ENCODE assay signal across 30 mouse cellular contexts in genomic region chr2:130472908-130473510, GRCm38 (mm10). TPM values are rescaled to one million over a fixed set of nuclear protein-coding genes. Genes with fewer than 3 reads are reported as not detected.
DNase-seq lines count a peak whose midpoint lies in the region; ATAC-seq and TF ChIP-seq lines count a peak whose summit lies in the region.
"Had no signal": no experiment of that assay in that cellular context is flagged by ENCODE, and none has a peak within 500 bp of the region (broad histone marks: within the 10 kb centered on the region; RNA-seq: fewer than 3 reads in every experiment).

No protein-coding gene starts in this region.

- H3K36me3 ChIP-seq in liver, embryonic 14.5 days (replicated peaks; ENCODE audit: control insufficient read depth, insufficient read depth, low read depth), result no peaks in the 10 kb centered on the region
- H3K36me3 ChIP-seq in liver, embryonic 12.5 days, result peaks cover 5% of the 10 kb centered on the region
- H3K36me3 ChIP-seq in liver, embryonic 15.5 days (replicated peaks), result peaks cover 5% of the 10 kb centered on the region; the same call in 1 of the 2 replicates
- no peaks in the 10 kb centered on the region for H3K36me3 ChIP-seq in kidney, embryonic 14.5 days (ENCODE audit: control insufficient read depth, insufficient read depth, low read length)
- H3K36me3 ChIP-seq: embryonic facial prominence, embryonic 12.5 days; forebrain, embryonic 12.5 days; limb, embryonic 15.5 days; midbrain, embryonic 15.5 days; stomach, embryonic 15.5 days had no signal

- no peak for TF ChIP-seq POLR2A in bone marrow macrophage, adult 2 months (IDR thresholded peaks at IDR 0.05; ENCODE audit: borderline replicate concordance, low read depth, low read length)

- peaks cover 15 to 17% of the 10 kb centered on the region in 2 experiments for H3K4me1 ChIP-seq in liver, embryonic 14.5 days (replicated peaks; ENCODE audit: control insufficient read depth in 2 of 2, insufficient read depth in 2 of 2, low read length in 1 of 2)
- peaks cover 59% of the 10 kb centered on the region for H3K4me1 ChIP-seq in liver, embryonic 12.5 days
- peaks cover 49% of the 10 kb centered on the region for H3K4me1 ChIP-seq in bone marrow macrophage, adult 2 months (ENCODE audit: control insufficient read depth, insufficient read depth, low read length)
- H3K4me1 ChIP-seq in liver, embryonic 15.5 days (replicated peaks), result peaks cover 49% of the 10 kb centered on the region
- no peaks in the 10 kb centered on the region for H3K4me1 ChIP-seq in kidney, embryonic 14.5 days (ENCODE audit: control insufficient read depth, insufficient read depth, low read length)
- H3K4me1 ChIP-seq: embryonic facial prominence, embryonic 12.5 days; stomach, embryonic 15.5 days had no signal

- no peaks in the 10 kb centered on the region for H3K27me3 ChIP-seq in liver, embryonic 14.5 days (ENCODE audit: control insufficient read depth, insufficient read depth, low read length)
- no peaks in the 10 kb centered on the region for H3K27me3 ChIP-seq in liver, embryonic 12.5 days (replicated peaks)
- no peaks in the 10 kb centered on the region for H3K27me3 ChIP-seq in liver, embryonic 15.5 days
- H3K27me3 ChIP-seq in kidney, embryonic 14.5 days (ENCODE audit: control insufficient read depth, insufficient read depth, low read length), result no peaks in the 10 kb centered on the region
- H3K27me3 ChIP-seq: embryonic facial prominence, embryonic 12.5 days; forebrain, embryonic 12.5 days; kidney, embryonic 15.5 days; limb, embryonic 15.5 days; midbrain, embryonic 15.5 days; neural tube, embryonic 13.5 days; Patski; stomach, embryonic 15.5 days had no signal

- WGBS in liver, embryonic 14.5 days (ENCODE audit: insufficient replicate concordance), result 17% methylated on average over 8 of the region's 8 CpGs
- 33% methylated on average over 8 of the region's 8 CpGs for WGBS in liver, embryonic 12.5 days (ENCODE audit: insufficient replicate concordance)
- WGBS in liver, embryonic 15.5 days (ENCODE audit: insufficient replicate concordance), result 20% methylated on average over 8 of the region's 8 CpGs
- WGBS in kidney, embryonic 14.5 days, result 75% methylated on average over 8 of the region's 8 CpGs

- H3K9ac ChIP-seq in liver, embryonic 14.5 days (replicated peaks), result no peak overlapping the region
- H3K9ac ChIP-seq in liver, embryonic 12.5 days, result no peak overlapping the region
- H3K9ac ChIP-seq in liver, embryonic 15.5 days, result no peak overlapping the region
- no peak overlapping the region for H3K9ac ChIP-seq in kidney, embryonic 14.5 days (ENCODE audit: low read depth, low read length)
- H3K9ac ChIP-seq: embryonic facial prominence, embryonic 12.5 days; forebrain, embryonic 12.5 days; kidney, embryonic 15.5 days; limb, embryonic 15.5 days; lung, embryonic 14.5 days; midbrain, embryonic 15.5 days; neural tube, embryonic 13.5 days; stomach, embryonic 15.5 days had no signal

- no peak for ATAC-seq in liver, embryonic 14.5 days (ENCODE audit: insufficient read depth)
- no peak for ATAC-seq in liver, embryonic 12.5 days
- ATAC-seq in liver, embryonic 15.5 days (ENCODE audit: insufficient read depth), result no peak
- ATAC-seq in kidney, embryonic 14.5 days (ENCODE audit: low FRiP score, low TSS enrichment), result no peak
- ATAC-seq: hindbrain, embryonic 16.5 days; intestine, postnatal 0 days; midbrain, embryonic 15.5 days; Patski had no signal

- no peak overlapping the region for H3K4me3 ChIP-seq in liver, embryonic 14.5 days (ENCODE audit: insufficient read depth in 1 of 2, low read depth in 2 of 2, low read length in 2 of 2)
- H3K4me3 ChIP-seq in liver, embryonic 12.5 days, result no peak overlapping the region
- peak overlapping the region; percentile 49 for H3K4me3 ChIP-seq in bone marrow macrophage, adult 2 months (ENCODE audit: insufficient read depth, low read length)
- no peak overlapping the region for H3K4me3 ChIP-seq in liver, embryonic 15.5 days (replicated peaks)
- no peak overlapping the region for H3K4me3 ChIP-seq in kidney, embryonic 14.5 days (ENCODE audit: low read length)
- H3K4me3 ChIP-seq: embryonic facial prominence, embryonic 12.5 days; erythroblast, embryonic 14.5 days; forebrain, embryonic 12.5 days; hindbrain, embryonic 10.5 days; kidney, embryonic 15.5 days; limb, embryonic 15.5 days; midbrain, embryonic 15.5 days; myocyte; neural tube, embryonic 13.5 days; stomach, embryonic 15.5 days had no signal

- TF ChIP-seq EP300 in liver, embryonic 14.5 days (IDR thresholded peaks at IDR 0.05; ENCODE audit: low read depth), result no peak

- H3K27ac ChIP-seq in liver, embryonic 14.5 days, result no peak overlapping the region
- H3K27ac ChIP-seq in liver, embryonic 12.5 days, result no peak overlapping the region
- H3K27ac ChIP-seq in bone marrow macrophage, adult 2 months (ENCODE audit: insufficient read depth, low read depth, low read length), result peak overlapping the region; percentile 89
- H3K27ac ChIP-seq in liver, embryonic 15.5 days (replicated peaks), result no peak overlapping the region
- no peak overlapping the region for H3K27ac ChIP-seq in kidney, embryonic 14.5 days (ENCODE audit: low read depth, low read length)
- H3K27ac ChIP-seq: embryonic facial prominence, embryonic 12.5 days; forebrain, embryonic 12.5 days; hindbrain, embryonic 10.5 days; kidney, embryonic 15.5 days; limb, embryonic 15.5 days; midbrain, embryonic 15.5 days; neural tube, embryonic 13.5 days; stomach, embryonic 15.5 days had no signal

- DNase-seq in liver, embryonic 14.5 days (ENCODE audit: low read depth in 3 of 3, low spot score in 3 of 3), result no peak
- DNase-seq in cerebellum, adult 8-10 months, result no peak
- DNase-seq in embryo, embryonic 9.5 days (ENCODE audit: extremely low spot score), result no peak
- DNase-seq: adrenal gland, adult 8-10 months; cerebellum, adult 2 months; gastrocnemius, postnatal 25 days; kidney, postnatal 36 days; layer of hippocampus, adult 9-11 months; left cerebral cortex, postnatal 4 days; lung, embryonic 14.5 days; right cerebral cortex, adult 18-20 months; right cerebral cortex, postnatal 4 days; thymus, postnatal 4 days had no signal

- no peak for TF ChIP-seq CTCF in liver, embryonic 14.5 days (IDR thresholded peaks at IDR 0.05; ENCODE audit: low read depth)
- no peak for TF ChIP-seq CTCF in bone marrow macrophage, adult 2 months (IDR thresholded peaks at IDR 0.05; ENCODE audit: low read depth, low read length)

- H3K4me2 ChIP-seq in liver, embryonic 14.5 days (ENCODE audit: low read depth), result peak overlapping the region; percentile 6; the same call in 1 of the 2 replicates
- H3K4me2 ChIP-seq in liver, embryonic 12.5 days, result no peak overlapping the region; the same call in 1 of the 2 replicates
- 0 out of 2 replicates have a peak overlapping the region, but pooled peaks have one; percentile 7 for H3K4me2 ChIP-seq in liver, embryonic 15.5 days
- H3K4me2 ChIP-seq in kidney, embryonic 14.5 days (replicated peaks; ENCODE audit: low read depth, low read length), result no peak overlapping the region
- H3K4me2 ChIP-seq: embryonic facial prominence, embryonic 12.5 days; forebrain, embryonic 12.5 days; kidney, embryonic 15.5 days; limb, embryonic 15.5 days; lung, embryonic 14.5 days; midbrain, embryonic 15.5 days; neural tube, embryonic 13.5 days; stomach, embryonic 15.5 days had no signal

- no peaks in the 10 kb centered on the region for H3K9me3 ChIP-seq in liver, embryonic 14.5 days (ENCODE audit: control insufficient read depth, low read length)
- no peaks in the 10 kb centered on the region for H3K9me3 ChIP-seq in liver, embryonic 12.5 days (replicated peaks)
- no peaks in the 10 kb centered on the region for H3K9me3 ChIP-seq in liver, embryonic 15.5 days (replicated peaks)
- H3K9me3 ChIP-seq in kidney, embryonic 14.5 days (ENCODE audit: control insufficient read depth, low read length), result no peaks in the 10 kb centered on the region; the same call in 1 of the 2 replicates
- H3K9me3 ChIP-seq: embryonic facial prominence, embryonic 12.5 days; forebrain, embryonic 12.5 days; kidney, embryonic 15.5 days; limb, embryonic 15.5 days; midbrain, embryonic 15.5 days; neural tube, embryonic 13.5 days; stomach, embryonic 15.5 days had no signal

RNA-seq across cellular contexts. Expression of gene Ptpra, which starts 22.9 kb away (rescaled TPM):
- polyA plus RNA-seq in liver, embryonic 14.5 days (2012; rRNA removed), result 14.6 and 19.3 TPM in 2 replicates
- 29.6 and 33.6 TPM in 2 replicates for polyA plus RNA-seq in liver, embryonic 14.5 days (2014; fragmentation: Nextera tagmentation; extraction: Ambion mirVana)
- polyA plus RNA-seq in liver, embryonic 12.5 days (2016; fragmentation: Nextera tagmentation; extraction: Ambion mirVana), result 51.3 and 57.7 TPM in 2 replicates
- 195 and 229 TPM in 2 replicates for polyA plus RNA-seq in bone marrow macrophage, adult 2 months (2012; ENCODE audit: insufficient read depth, insufficient read length, missing spikeins)
- 30.0 and 30.7 TPM in 2 replicates for polyA plus RNA-seq in liver, embryonic 15.5 days (2015; fragmentation: Nextera tagmentation; extraction: Ambion mirVana)
- polyA plus RNA-seq in kidney, embryonic 14.5 days (2014; fragmentation: Nextera tagmentation; extraction: Ambion mirVana), result 64.3 and 107 TPM in 2 replicates

RNA-seq across cellular contexts. Expression of gene Pced1a, which starts 48.5 kb away (rescaled TPM):
- 5.6 and 6.7 TPM in 2 replicates for polyA plus RNA-seq in liver, embryonic 14.5 days (2012; rRNA removed)
- 2.1 and 3.3 TPM in 2 replicates for polyA plus RNA-seq in liver, embryonic 14.5 days (2014; fragmentation: Nextera tagmentation; extraction: Ambion mirVana)
- polyA plus RNA-seq in liver, embryonic 12.5 days (2016; fragmentation: Nextera tagmentation; extraction: Ambion mirVana), result 5.2 and 5.7 TPM in 2 replicates
- 14.1 and 15.7 TPM in 2 replicates for polyA plus RNA-seq in bone marrow macrophage, adult 2 months (2012; ENCODE audit: insufficient read depth, insufficient read length, missing spikeins)
- polyA plus RNA-seq in liver, embryonic 15.5 days (2015; fragmentation: Nextera tagmentation; extraction: Ambion mirVana), result 3.8 TPM in 2 replicates
- polyA plus RNA-seq in kidney, embryonic 14.5 days (2014; fragmentation: Nextera tagmentation; extraction: Ambion mirVana), result 13.0 and 15.0 TPM in 2 replicates

RNA-seq across cellular contexts. Expression of gene Vps16, which starts 48.9 kb away (rescaled TPM):
- 34.1 and 38.3 TPM in 2 replicates for polyA plus RNA-seq in liver, embryonic 14.5 days (2012; rRNA removed)
- 26.8 and 31.3 TPM in 2 replicates for polyA plus RNA-seq in liver, embryonic 14.5 days (2014; fragmentation: Nextera tagmentation; extraction: Ambion mirVana)
- 54.9 and 64.5 TPM in 2 replicates for polyA plus RNA-seq in liver, embryonic 12.5 days (2016; fragmentation: Nextera tagmentation; extraction: Ambion mirVana)
- 121 and 124 TPM in 2 replicates for polyA plus RNA-seq in bone marrow macrophage, adult 2 months (2012; ENCODE audit: insufficient read depth, insufficient read length, missing spikeins)
- 35.0 and 43.4 TPM in 2 replicates for polyA plus RNA-seq in liver, embryonic 15.5 days (2015; fragmentation: Nextera tagmentation; extraction: Ambion mirVana)
- 72.3 and 79.2 TPM in 2 replicates for polyA plus RNA-seq in kidney, embryonic 14.5 days (2014; fragmentation: Nextera tagmentation; extraction: Ambion mirVana)

Comparison
In these comparisons a context has a peak if more than half of its experiments do, and no peak if none do; other contexts are left out.
1. H3K4me2 ChIP-seq: peak in liver, embryonic 14.5 days (single experiment) and liver, embryonic 15.5 days (single experiment); none in liver, embryonic 12.5 days (single experiment) and kidney, embryonic 14.5 days (single experiment).